Mouse (Mus musculus) lung, postnatal 0 days (tissue): ENCODE measurements around the gene Wdr5.

ENCODE experiments used
- CTCF ChIP-seq: IDR thresholded peaks from 2 replicates; pipeline ENCODE4 v1.5.1; 2016; ENCODE audit warnings: antibody characterized with exemption, mild to moderate bottlenecking
- EP300 ChIP-seq: IDR thresholded peaks from 2 replicates; pipeline ENCODE4 v1.6.1; 2016; ENCODE audit warnings: antibody characterized with exemption, mild to moderate bottlenecking, control low read depth

DNA sequence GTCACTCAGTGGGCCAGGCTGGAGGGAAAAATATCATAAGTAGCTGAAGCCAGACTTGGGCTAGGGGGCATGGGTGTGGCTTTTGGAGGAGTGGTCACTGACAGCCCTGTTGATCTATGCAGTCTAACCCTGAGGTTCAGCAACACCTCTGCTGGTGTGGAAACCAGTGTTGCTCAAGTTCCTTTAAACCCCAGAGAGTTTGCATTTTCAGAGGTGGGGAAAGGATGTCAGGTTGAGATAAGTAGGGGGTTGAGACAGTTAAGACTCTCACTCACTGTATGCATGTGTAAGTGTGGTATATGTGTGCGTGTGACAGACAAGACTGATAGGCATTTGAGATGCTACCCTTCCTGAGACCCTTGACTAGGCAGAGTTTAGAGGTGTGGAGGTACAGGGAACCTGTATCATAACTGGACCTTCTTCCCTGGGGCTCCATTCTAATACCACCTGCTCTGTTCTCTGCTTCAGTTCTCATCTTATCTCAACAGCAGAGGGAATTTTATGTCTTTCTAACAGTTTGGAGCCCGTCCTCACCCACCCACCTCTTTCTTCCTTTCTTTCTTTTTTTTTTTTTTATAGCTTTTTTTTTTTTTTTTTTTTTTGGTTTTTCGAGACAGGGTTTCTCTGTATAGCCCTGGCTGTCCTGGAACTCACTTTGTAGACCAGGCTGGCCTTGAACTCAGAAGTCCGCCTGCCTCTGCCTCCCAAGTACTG lies 27.5 kb upstream of the Wdr5 start:
- TF ChIP-seq CTCF (no peak), EP300 (no peak)
